ENCODE assay signal across 24 mouse cellular contexts in genomic region chr5:30592279-30592980, GRCm38 (mm10). TPM values are rescaled to one million over a fixed set of nuclear protein-coding genes. Genes with fewer than 3 reads are reported as not detected.
DNase-seq lines count a peak whose midpoint lies in the region; ATAC-seq lines count a peak whose summit lies in the region.
"Had no signal": no experiment of that assay in that cellular context is flagged by ENCODE, and none has a peak within 500 bp of the region (broad histone marks: within the 10 kb centered on the region; RNA-seq: fewer than 3 reads in every experiment).

No protein-coding gene starts in this region.

- no peak for ATAC-seq in heart, embryonic 16.5 days (replicated peaks; ENCODE audit: extremely low read depth, insufficient read depth, low FRiP score)
- ATAC-seq: forebrain, embryonic 13.5 days; hindbrain, embryonic 16.5 days had no signal

- no peak overlapping the region for H3K9ac ChIP-seq in heart, embryonic 16.5 days (ENCODE audit: low read length)
- H3K9ac ChIP-seq: forebrain, embryonic 13.5 days; limb, embryonic 15.5 days; midbrain, embryonic 12.5 days; neural tube, embryonic 15.5 days had no signal

- intact Hi-C loops in heart, postnatal 36 days (cut with DNase I) = no loop called here

- no peak overlapping the region for H3K4me2 ChIP-seq in heart, embryonic 16.5 days (ENCODE audit: low read depth, low read length)
- H3K4me2 ChIP-seq: forebrain, embryonic 13.5 days; limb, embryonic 15.5 days; midbrain, embryonic 12.5 days; neural tube, embryonic 15.5 days had no signal

- H3K9me3 ChIP-seq in heart, embryonic 16.5 days (replicated peaks; ENCODE audit: control insufficient read depth, low read length) = no peaks in the 10 kb centered on the region
- H3K9me3 ChIP-seq: embryonic facial prominence, embryonic 10.5 days; forebrain, embryonic 13.5 days; limb, embryonic 15.5 days; midbrain, embryonic 12.5 days; neural tube, embryonic 15.5 days had no signal

- H3K27me3 ChIP-seq in heart, embryonic 16.5 days (ENCODE audit: control insufficient read depth, insufficient read depth, low read length) = peaks cover 15% of the 10 kb centered on the region

- DNase-seq in cerebellum, adult 11 months = peak; percentile 74
- DNase-seq in cerebellum, postnatal 4 days (ENCODE audit: low spot score in 2 of 2) = no peak
- no peak for DNase-seq in heart, postnatal 36 days
- peak; percentile 62 for DNase-seq in brain, adult 2 months (ENCODE audit: low read depth, low spot score)
- DNase-seq in cerebellum, postnatal 25 days = peak; percentile 82 to 86
- DNase-seq in ovary, postnatal 14 days (ENCODE audit: low spot score) = no peak
- DNase-seq in layer of hippocampus, adult 18-20 months (ENCODE audit: low spot score in 2 of 2) = no peak
- DNase-seq: gastrocnemius, postnatal 14 days; kidney, adult 18-20 months; kidney, postnatal 14 days; layer of hippocampus, adult 9-11 months; retina, postnatal 1 day; thymus, postnatal 36 days had no signal

- no peaks in the 10 kb centered on the region for H3K36me3 ChIP-seq in heart, embryonic 16.5 days (ENCODE audit: control insufficient read depth, insufficient read depth)
- H3K36me3 ChIP-seq: embryonic facial prominence, embryonic 10.5 days; limb, embryonic 15.5 days; midbrain, embryonic 12.5 days; neural tube, embryonic 15.5 days had no signal

- 76% methylated on average over 11 of the region's 11 CpGs for WGBS in heart, embryonic 16.5 days

- H3K4me1 ChIP-seq in heart, embryonic 16.5 days (ENCODE audit: control insufficient read depth, insufficient read depth, low read length) = peaks cover 66% of the 10 kb centered on the region

- H3K27ac ChIP-seq in heart, embryonic 16.5 days (ENCODE audit: low read length) = peak overlapping the region; percentile 5
- H3K27ac ChIP-seq: embryonic facial prominence, embryonic 10.5 days; forebrain, embryonic 13.5 days; limb, embryonic 15.5 days; midbrain, embryonic 12.5 days; neural tube, embryonic 15.5 days had no signal

- H3K4me3 ChIP-seq in heart, embryonic 16.5 days (ENCODE audit: low read length) = no peak overlapping the region
- H3K4me3 ChIP-seq: embryonic facial prominence, embryonic 10.5 days; forebrain, embryonic 13.5 days; limb, embryonic 15.5 days; midbrain, embryonic 12.5 days; neural tube, embryonic 15.5 days had no signal

RNA-seq across cellular contexts. Expression of gene Kcnk3, which starts 4.5 kb away (rescaled TPM):
- 15.3 and 19.2 TPM in 2 replicates for polyA plus RNA-seq in heart, embryonic 16.5 days (2015; fragmentation: Nextera tagmentation; extraction: Ambion mirVana)
- total RNA-seq in heart, postnatal 36 days (2021) = 100 to 1,000 TPM; 234 to 245 TPM
- 10 to 100 TPM; 11.2 to 12.9 TPM for total RNA-seq in layer of hippocampus, adult 18-20 months (2021)
- total RNA-seq: CH12.LX had no signal

RNA-seq across cellular contexts. Expression of gene Cib4, which starts 46.8 kb away (rescaled TPM):
- polyA plus RNA-seq in heart, embryonic 16.5 days (2015; fragmentation: Nextera tagmentation; extraction: Ambion mirVana) = not detected in 2 replicates
- total RNA-seq in heart, postnatal 36 days (2021) = not detected
- not detected for total RNA-seq in layer of hippocampus, adult 18-20 months (2021)
- total RNA-seq: CH12.LX; gastrocnemius, postnatal 14 days; heart, postnatal 10 days; left cerebral cortex, postnatal 14 days had no signal
- polyA plus RNA-seq: embryonic facial prominence, embryonic 10.5 days; forebrain, embryonic 13.5 days; hindbrain, embryonic 16.5 days; limb, embryonic 15.5 days; liver, embryonic 16.5 days; midbrain, embryonic 12.5 days; neural tube, embryonic 15.5 days had no signal

RNA-seq across cellular contexts. Expression of gene Slc35f6, which starts 55.3 kb away (rescaled TPM):
- polyA plus RNA-seq in heart, embryonic 16.5 days (2015; fragmentation: Nextera tagmentation; extraction: Ambion mirVana) = 25.6 and 25.7 TPM in 2 replicates
- total RNA-seq in heart, postnatal 36 days (2021) = 10 to 100 TPM; 50.0 to 53.3 TPM
- 10 to 100 TPM; 36.2 to 40.6 TPM for total RNA-seq in layer of hippocampus, adult 18-20 months (2021)

Comparison
In these comparisons a context has a peak if more than half of its experiments do, and no peak if none do; other contexts are left out.
1. DNase-seq: peak in cerebellum, adult 11 months (single experiment), brain, adult 2 months (single experiment) and cerebellum, postnatal 25 days (2 of 2); none in cerebellum, postnatal 4 days (0 of 2), heart, postnatal 36 days (0 of 2), ovary, postnatal 14 days (single experiment) and layer of hippocampus, adult 18-20 months (0 of 2).
2. RNA of gene Kcnk3, which starts 4.5 kb away (total RNA-seq): 234 to 245 TPM in heart, postnatal 36 days; 11.2 to 12.9 TPM in layer of hippocampus, adult 18-20 months; every median in the first group is over 10 times any median in the second.